Mouse (Mus musculus): ENCODE data around the gene Med16. TPM values are rescaled to one million over a fixed set of nuclear protein-coding genes. Genes with fewer than 3 reads are reported as not detected.

Gene Med16
- polyA plus RNA-seq (2015; fragmentation: Nextera tagmentation; extraction: Ambion mirVana) = 44.0 and 48.4 TPM in 2 replicates

DNA sequence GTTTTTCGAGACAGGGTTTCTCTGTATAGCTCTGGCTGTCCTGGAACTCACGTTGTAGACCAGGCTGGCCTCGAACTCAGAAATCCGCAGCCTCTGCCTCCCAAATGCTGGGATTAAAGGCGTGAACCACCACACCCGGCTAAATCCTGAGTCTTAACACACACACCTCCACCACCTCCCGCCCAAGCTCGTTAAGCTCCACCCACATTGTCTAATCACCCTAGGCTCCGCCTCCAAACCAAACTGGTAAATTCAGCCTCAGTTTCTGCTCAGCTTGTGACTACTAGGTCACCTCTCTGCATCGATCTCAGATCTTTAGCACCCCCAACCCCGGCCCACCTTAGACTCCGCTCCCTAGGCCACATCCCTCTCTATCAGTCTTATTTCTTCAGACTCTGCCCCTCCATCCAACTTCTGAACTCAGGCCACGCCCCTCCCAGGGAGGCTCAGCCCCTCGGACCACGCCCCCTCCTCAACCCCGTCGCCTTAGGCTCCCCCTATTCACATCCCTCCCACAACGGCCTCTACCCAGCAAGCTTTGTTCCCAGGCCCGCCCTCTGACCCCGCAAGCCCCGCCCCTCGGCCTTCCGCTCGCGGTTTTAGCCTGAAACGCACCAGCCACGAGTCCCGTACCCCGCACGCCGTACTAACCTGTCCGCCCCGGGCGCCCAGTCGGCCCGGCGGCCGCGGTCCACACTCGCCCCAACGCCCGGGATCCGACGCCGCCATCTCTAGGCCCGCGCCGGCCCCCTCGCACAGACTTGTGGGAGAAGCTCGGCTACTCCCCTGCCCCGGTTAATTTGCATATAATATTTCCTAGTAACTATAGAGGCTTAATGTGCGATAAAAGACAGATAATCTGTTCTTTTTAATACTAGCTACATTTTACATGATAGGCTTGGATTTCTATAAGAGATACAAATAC lies at the start of gene Med16:
Gene Med16 (minus strand): TSS at position 757 of the 925 bp plus-strand sequence.
- Histone ChIP-seq H3K9ac (peak within 1 kb of the TSS; percentile 90), H3K27me3 (no peaks in the 10 kb centered on the region), H3K4me2 (replicated peaks) (peak within 1 kb of the TSS; percentile 46), H3K27ac (replicated peaks) (peak within 1 kb of the TSS; percentile 99), H3K9me3 (replicated peaks) (no peaks in the 10 kb centered on the region), H3K4me1 (peaks cover 26% of the 10 kb centered on the region), H3K36me3 (peaks cover 50% of the 10 kb centered on the region), H3K4me3 (replicated peaks) (peak within 1 kb of the TSS; percentile 91)
- WGBS = 1% methylated on average over 52 of the region's 52 CpGs
- ATAC-seq (ENCODE audit: insufficient number of reproducible peaks, low FRiP score, low TSS enrichment, low read depth) = peak; percentile 95

- Histone ChIP-seq H3K36me3 (peaks cover 17% of the 10 kb centered on the region), H3K4me1 (peaks cover 14% of the 10 kb centered on the region), H3K27me3 (no peaks in the 10 kb centered on the region), H3K4me3 (replicated peaks) (no peak overlapping the region), H3K9ac (no peak overlapping the region), H3K27ac (replicated peaks) (no peak overlapping the region), H3K9me3 (replicated peaks) (no peaks in the 10 kb centered on the region), H3K4me2 (replicated peaks) (peak overlapping the region; percentile 30; the same call in 1 of the 2 replicates)
- WGBS = 14% methylated on average over 21 of the region's 21 CpGs
- no peak for ATAC-seq (ENCODE audit: insufficient number of reproducible peaks, low FRiP score, low TSS enrichment, low read depth)
Measured at GRCm38 (mm10) chr10:79958140-79958816, 49.6 kb upstream of the Med16 start.

DNA sequence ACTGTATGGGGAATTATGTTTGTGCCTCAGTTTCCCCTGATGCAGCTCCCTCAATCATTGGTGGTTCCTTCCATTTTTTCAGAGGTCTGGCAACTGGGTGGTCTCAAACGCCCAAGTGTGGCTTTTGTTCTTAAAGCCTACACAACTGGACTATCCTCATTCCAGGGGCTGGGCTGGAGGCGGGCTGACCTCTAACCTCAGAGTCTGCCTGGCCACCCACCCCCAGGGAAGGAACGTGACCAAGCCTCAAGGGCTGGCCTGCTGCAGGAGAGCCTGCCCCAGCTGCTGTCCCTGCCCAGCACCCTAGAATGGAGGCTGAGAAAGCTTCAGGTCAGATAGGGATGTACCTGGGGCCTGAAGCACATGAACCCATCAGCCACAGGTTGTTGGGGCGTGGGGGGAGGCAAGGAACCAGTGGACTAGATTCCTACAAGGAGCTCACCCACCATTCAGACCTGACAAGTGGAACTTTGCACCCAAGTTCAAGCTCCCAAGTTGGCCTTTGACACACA lies 48.0 kb upstream of the Med16 start:
- Histone ChIP-seq H3K36me3 (peaks cover 14% of the 10 kb centered on the region), H3K9me3 (replicated peaks) (no peaks in the 10 kb centered on the region), H3K4me2 (replicated peaks) (no peak overlapping the region), H3K27ac (replicated peaks) (no peak overlapping the region), H3K9ac (no peak overlapping the region), H3K27me3 (no peaks in the 10 kb centered on the region), H3K4me1 (peaks cover 14% of the 10 kb centered on the region), H3K4me3 (replicated peaks) (no peak overlapping the region)
- ATAC-seq (ENCODE audit: insufficient number of reproducible peaks, low FRiP score, low TSS enrichment, low read depth) = no peak
- 33% methylated on average over 4 of the region's 4 CpGs for WGBS

GRCm38 (mm10) chr10:79955691-79956090 lies 47.0 kb upstream of the Med16 start:
- Histone ChIP-seq H3K4me3 (replicated peaks) (no peak overlapping the region), H3K9ac (no peak overlapping the region), H3K27me3 (no peaks in the 10 kb centered on the region), H3K36me3 (peaks cover 24% of the 10 kb centered on the region), H3K4me1 (peaks cover 9% of the 10 kb centered on the region), H3K4me2 (replicated peaks) (no peak overlapping the region), H3K27ac (replicated peaks) (no peak overlapping the region; the same call in 1 of the 2 replicates), H3K9me3 (replicated peaks) (no peaks in the 10 kb centered on the region)
- no peak for ATAC-seq (ENCODE audit: insufficient number of reproducible peaks, low FRiP score, low TSS enrichment, low read depth)
- WGBS = 58% methylated on average over 9 of the region's 9 CpGs

DNA sequence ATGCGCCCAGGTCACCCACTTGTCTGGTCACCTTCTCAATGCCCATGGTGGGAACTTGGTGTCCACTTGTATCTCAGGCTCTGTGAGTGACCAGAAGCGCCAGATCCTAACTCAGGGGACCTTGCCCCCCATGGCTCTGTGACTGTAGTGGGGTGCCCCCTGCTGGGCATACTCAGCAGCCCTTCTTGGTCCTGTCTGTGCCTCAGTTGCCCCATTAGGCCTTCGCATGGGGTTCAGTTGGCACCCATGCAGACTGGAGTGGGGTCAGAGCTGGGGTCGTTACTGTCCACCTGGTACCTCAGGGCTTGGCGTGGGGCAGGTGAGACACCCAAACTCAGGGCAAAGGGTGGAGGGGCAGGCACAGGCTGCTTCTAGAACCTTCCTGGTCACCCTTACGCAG lies 45.2 kb upstream of the Med16 start:
- Histone ChIP-seq H3K9ac (no peak overlapping the region), H3K4me2 (replicated peaks) (no peak overlapping the region), H3K27ac (replicated peaks) (no peak overlapping the region), H3K27me3 (no peaks in the 10 kb centered on the region), H3K4me3 (replicated peaks) (no peak overlapping the region), H3K36me3 (peaks cover 41% of the 10 kb centered on the region), H3K9me3 (replicated peaks) (no peaks in the 10 kb centered on the region), H3K4me1 (peaks cover 4% of the 10 kb centered on the region)
- WGBS = 87% methylated on average over 6 of the region's 6 CpGs
- no peak for ATAC-seq (ENCODE audit: insufficient number of reproducible peaks, low FRiP score, low TSS enrichment, low read depth)

DNA sequence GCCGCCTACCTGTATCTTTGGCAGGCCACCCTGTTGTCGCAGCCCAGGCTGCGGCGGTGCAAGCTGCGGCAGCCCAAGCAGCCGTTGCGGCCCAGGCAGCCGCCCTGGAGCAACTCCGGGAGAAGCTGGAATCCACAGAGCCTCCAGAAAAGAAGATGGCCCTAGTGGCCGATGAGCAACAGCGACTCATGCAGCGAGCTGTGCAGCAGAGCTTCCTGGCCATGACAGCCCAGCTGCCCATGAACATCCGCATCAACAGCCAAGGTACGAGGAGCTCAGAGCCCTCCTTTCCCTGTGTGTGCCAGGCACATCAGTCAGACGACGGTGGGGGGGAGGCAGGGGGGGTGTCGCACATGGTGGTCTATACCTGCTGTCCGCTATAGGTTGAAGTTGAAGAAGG lies 41.9 kb upstream of the Med16 start:
- Histone ChIP-seq H3K36me3 (peaks cover 54% of the 10 kb centered on the region), H3K9ac (no peak overlapping the region), H3K27me3 (no peaks in the 10 kb centered on the region), H3K4me1 (peaks cover 14% of the 10 kb centered on the region), H3K27ac (replicated peaks) (no peak overlapping the region), H3K4me3 (replicated peaks) (no peak overlapping the region), H3K9me3 (replicated peaks) (no peaks in the 10 kb centered on the region), H3K4me2 (replicated peaks) (no peak overlapping the region)
- 82% methylated on average over 18 of the region's 18 CpGs for WGBS
- no peak for ATAC-seq (ENCODE audit: insufficient number of reproducible peaks, low FRiP score, low TSS enrichment, low read depth)

GRCm38 (mm10) chr10:79949873-79950272 lies 41.1 kb upstream of the Med16 start:
- no peak for ATAC-seq (ENCODE audit: insufficient number of reproducible peaks, low FRiP score, low TSS enrichment, low read depth)
- Histone ChIP-seq H3K9me3 (replicated peaks) (no peaks in the 10 kb centered on the region), H3K4me1 (peaks cover 22% of the 10 kb centered on the region), H3K4me2 (replicated peaks) (no peak overlapping the region), H3K36me3 (peaks cover 54% of the 10 kb centered on the region), H3K4me3 (replicated peaks) (no peak overlapping the region), H3K27ac (replicated peaks) (no peak overlapping the region), H3K27me3 (no peaks in the 10 kb centered on the region), H3K9ac (no peak overlapping the region)
- WGBS = 82% methylated on average over 4 of the region's 4 CpGs

GRCm38 (mm10) chr10:79947502-79947901 lies 38.8 kb upstream of the Med16 start:
- Histone ChIP-seq H3K27me3 (no peaks in the 10 kb centered on the region), H3K9ac (no peak overlapping the region), H3K9me3 (replicated peaks) (no peaks in the 10 kb centered on the region), H3K36me3 (peaks cover 41% of the 10 kb centered on the region), H3K4me1 (peaks cover 43% of the 10 kb centered on the region), H3K27ac (replicated peaks) (no peak overlapping the region), H3K4me3 (replicated peaks) (no peak overlapping the region), H3K4me2 (replicated peaks) (no peak overlapping the region)
- 78% methylated on average over 6 of the region's 6 CpGs for WGBS
- no peak for ATAC-seq (ENCODE audit: insufficient number of reproducible peaks, low FRiP score, low TSS enrichment, low read depth)

GRCm38 (mm10) chr10:79946752-79947322 lies 38.1 kb upstream of the Med16 start:
- peaks cover 46% of the 10 kb centered on the region for H3K36me3 ChIP-seq
- peak overlapping the region; percentile 3; the same call in 1 of the 2 replicates for H3K27ac ChIP-seq (replicated peaks)
- H3K9me3 ChIP-seq (replicated peaks) = no peaks in the 10 kb centered on the region
- H3K4me1 ChIP-seq = peaks cover 43% of the 10 kb centered on the region
- no peak; the same call in 1 of the 2 replicates for ATAC-seq (ENCODE audit: insufficient number of reproducible peaks, low FRiP score, low TSS enrichment, low read depth)
- H3K4me3 ChIP-seq (replicated peaks) = no peak overlapping the region
- H3K4me2 ChIP-seq (replicated peaks) = 0 out of 2 replicates have a peak overlapping the region, but pooled peaks have one; percentile 4
- 38% methylated on average over 7 of the region's 7 CpGs for WGBS
- no peaks in the 10 kb centered on the region for H3K27me3 ChIP-seq
- H3K9ac ChIP-seq = no peak overlapping the region

DNA sequence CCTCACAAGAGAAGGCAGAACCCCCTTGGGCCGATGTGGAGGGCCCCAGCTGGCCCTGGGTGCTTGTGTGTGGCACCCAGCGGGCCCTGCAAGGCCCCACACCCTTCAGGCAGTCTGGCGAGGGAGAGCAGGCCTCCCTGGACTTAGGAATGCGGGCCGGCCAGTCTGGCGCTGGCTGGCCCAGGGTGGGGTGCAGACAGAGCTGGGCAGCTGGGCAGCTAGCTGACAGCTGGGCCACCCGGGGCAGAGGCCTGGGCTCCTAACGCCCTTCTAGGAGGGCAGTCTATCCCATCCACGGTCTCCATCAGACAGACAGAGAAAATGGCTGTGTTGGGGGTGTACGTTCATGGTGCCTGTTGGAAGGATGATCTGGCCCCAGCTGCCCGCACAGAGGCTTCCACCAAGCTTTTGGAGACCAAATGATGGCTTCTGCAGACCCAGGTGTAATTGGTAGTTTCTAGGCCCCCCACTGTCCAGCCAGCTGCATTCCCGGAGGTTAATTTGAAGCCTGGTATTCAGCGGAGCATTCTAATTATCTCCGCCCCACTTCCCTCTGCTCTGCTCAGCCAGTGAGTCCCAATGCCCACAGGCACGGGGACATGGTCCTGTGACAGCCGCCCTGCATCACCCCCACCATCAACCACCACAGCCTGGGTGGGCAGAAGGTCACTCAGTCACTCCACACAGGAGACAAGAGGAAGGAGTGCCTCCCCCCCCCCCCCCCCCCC lies 36.9 kb upstream of the Med16 start:
- Histone ChIP-seq H3K9ac (no peak overlapping the region), H3K4me1 (peaks cover 43% of the 10 kb centered on the region), H3K4me2 (replicated peaks) (0 out of 2 replicates have a peak overlapping the region, but pooled peaks have one; percentile 6), H3K36me3 (peaks cover 47% of the 10 kb centered on the region), H3K9me3 (replicated peaks) (no peaks in the 10 kb centered on the region), H3K4me3 (replicated peaks) (no peak overlapping the region), H3K27ac (replicated peaks) (peak overlapping the region; percentile 65), H3K27me3 (no peaks in the 10 kb centered on the region)
- 28% methylated on average over 16 of the region's 16 CpGs for WGBS
- peak; percentile 36 for ATAC-seq (ENCODE audit: insufficient number of reproducible peaks, low FRiP score, low TSS enrichment, low read depth)

Measured in embryonic facial prominence, embryonic 15.5 days (tissue).